Mouse (Mus musculus) forebrain, embryonic 13.5 days (tissue): ENCODE results near the gene Fam214a. TPM values are rescaled to one million over a fixed set of nuclear protein-coding genes. Genes with fewer than 3 reads are reported as not detected.

Source experiments
- ATAC-seq: fragments of 200-750 bp; cut with Nextera tagmentation; 2 replicates; pipeline ENCODE4 v1.8.0; 2017
- H3K27ac ChIP-seq: fragments of 300-500 bp; sonication (generic); 2 replicates; pipeline ENCODE4 v1.5.1; 2015; ENCODE audit warnings: inconsistent platforms, mild to moderate bottlenecking, moderate library complexity
- H3K27me3 ChIP-seq: fragments of 300-500 bp; sonication (generic); 2 replicates; pipeline ENCODE4 v1.6.1; 2015; ENCODE audit warnings: mild to moderate bottlenecking, inconsistent platforms
- H3K36me3 ChIP-seq: fragments of 300-500 bp; sonication (generic); 2 replicates; pipeline ENCODE4 v1.6.1; 2015; ENCODE audit warnings: mild to moderate bottlenecking, inconsistent platforms; ENCODE audit not compliant: poor library complexity, severe bottlenecking
- H3K4me1 ChIP-seq: fragments of 300-500 bp; sonication (generic); 2 replicates; pipeline ENCODE4 v1.6.1; 2015; ENCODE audit warnings: inconsistent platforms
- H3K4me2 ChIP-seq: fragments of 300-500 bp; sonication (generic); 2 replicates; pipeline ENCODE4 v1.6.1; 2015; ENCODE audit warnings: inconsistent platforms, mild to moderate bottlenecking, moderate library complexity
- H3K4me3 ChIP-seq: fragments of 300-500 bp; sonication (generic); 2 replicates; pipeline ENCODE4 v1.5.1; 2015; ENCODE audit warnings: mild to moderate bottlenecking, inconsistent platforms
- H3K9ac ChIP-seq: fragments of 300-500 bp; sonication (generic); 2 replicates; pipeline ENCODE4 v1.6.1; 2015; ENCODE audit warnings: mild to moderate bottlenecking, inconsistent platforms
- H3K9me3 ChIP-seq: fragments of 300-500 bp; sonication (generic); replicated peaks from 2 replicates; pipeline ENCODE4 v1.6.1; 2016; ENCODE audit warnings: inconsistent platforms
- WGBS: fragments of 180-500 bp; shearing (Covaris S2); methylation state at CpG from one replicate; pipeline ENCODE4 v1.1.7; 2015; 5-methylcytosine and 5-hydroxymethylcytosine counted together
- polyA plus RNA-seq: library from polyadenylated mRNA; unstranded; fragments of >200 nt; fragmentation: Nextera tagmentation; extraction: Ambion mirVana; gene quantifications from 2 replicates; pipeline ENCODE4 v1.2.1, GENCODE M21; 2015

The Fam214a gene
- polyA plus RNA-seq, 1 experiment from 2014 or later: 25.7 TPM

- H3K9ac ChIP-seq: no peak overlapping the region
- WGBS: 94% methylated on average over 3 of the region's 3 CpGs
- no peak overlapping the region for H3K4me3 ChIP-seq
- peaks cover 63% of the 10 kb centered on the region for H3K36me3 ChIP-seq
- H3K4me1 ChIP-seq: no peaks in the 10 kb centered on the region
- no peaks in the 10 kb centered on the region for H3K27me3 ChIP-seq
- no peak for ATAC-seq
- no peak overlapping the region for H3K4me2 ChIP-seq
- H3K27ac ChIP-seq: no peak overlapping the region
- H3K9me3 ChIP-seq: no peaks in the 10 kb centered on the region
Measured at GRCm38 (mm10) chr9:75019592-75019991, 66.9 kb downstream of the Fam214a start.

DNA sequence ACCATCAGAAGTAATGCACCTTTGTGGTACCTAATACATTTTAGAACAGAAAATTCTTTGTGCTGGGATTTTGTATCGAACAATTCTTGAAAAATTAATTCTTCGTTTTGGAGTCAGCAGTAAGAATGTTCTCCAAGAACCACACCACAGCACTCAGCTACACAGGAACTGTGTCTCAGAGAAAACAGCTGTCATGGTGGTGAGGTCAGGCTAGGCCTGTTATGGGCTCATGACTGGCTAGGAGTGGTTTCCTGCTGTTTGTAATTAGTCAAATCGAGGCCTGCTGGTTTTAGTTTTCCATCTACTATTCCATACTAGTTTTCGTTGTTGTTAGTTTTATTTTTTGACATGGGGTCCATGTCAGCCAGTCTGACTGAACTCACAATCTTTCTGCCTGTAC, 67.9 kb downstream of the Fam214a start:
- Histone ChIP-seq H3K4me1 (no peaks in the 10 kb centered on the region), H3K9me3 (no peaks in the 10 kb centered on the region), H3K27me3 (no peaks in the 10 kb centered on the region), H3K27ac (no peak overlapping the region), H3K4me2 (no peak overlapping the region), H3K9ac (no peak overlapping the region), H3K4me3 (no peak overlapping the region), H3K36me3 (peaks cover 58% of the 10 kb centered on the region)
- 85% methylated on average over 4 of the region's 4 CpGs for WGBS
- no peak for ATAC-seq

GRCm38 (mm10) chr9:75022546-75022945, 69.9 kb downstream of the Fam214a start:
- 91% methylated on average over 7 of the region's 7 CpGs for WGBS
- Histone ChIP-seq H3K36me3 (peaks cover 60% of the 10 kb centered on the region), H3K9me3 (no peaks in the 10 kb centered on the region), H3K27me3 (no peaks in the 10 kb centered on the region), H3K9ac (no peak overlapping the region), H3K4me2 (no peak overlapping the region), H3K4me1 (no peaks in the 10 kb centered on the region), H3K27ac (no peak overlapping the region), H3K4me3 (no peak overlapping the region)
- no peak for ATAC-seq

DNA sequence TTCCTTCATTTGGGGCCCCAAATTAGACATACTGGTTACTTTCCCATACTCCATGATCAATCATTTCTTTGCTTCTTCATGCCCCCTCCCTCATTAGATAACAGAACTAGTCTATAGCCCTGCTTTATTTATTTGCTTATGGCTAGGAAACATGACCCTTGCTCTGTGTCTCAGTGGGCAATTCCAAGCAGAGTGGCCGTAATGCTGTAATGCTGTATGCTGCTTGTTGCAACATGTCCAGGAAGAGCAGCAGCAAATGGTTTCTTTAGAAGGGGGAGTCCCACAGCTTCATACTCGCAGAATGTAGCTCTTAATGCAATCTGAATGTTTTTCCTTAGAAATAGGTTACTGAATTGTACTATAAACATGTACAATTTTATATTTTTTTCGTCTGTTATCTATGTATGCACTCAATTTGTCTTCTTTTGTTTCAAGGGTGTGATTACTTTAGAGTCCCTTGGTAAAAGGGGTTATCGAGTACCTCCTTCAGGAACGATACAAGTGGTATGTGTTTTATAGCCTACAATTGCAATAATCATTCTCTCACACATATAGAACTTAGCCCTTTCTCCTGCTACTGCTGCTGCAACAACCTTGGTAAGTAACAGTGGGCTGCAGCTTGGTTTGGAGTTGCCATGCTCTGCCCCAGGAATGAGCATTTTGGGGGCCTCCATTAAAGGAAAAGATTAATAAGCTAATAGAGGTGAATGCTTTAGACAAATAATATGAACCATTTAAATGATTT, 70.6 kb downstream of the Fam214a start:
- 89% methylated on average over 5 of the region's 5 CpGs for WGBS
- H3K27ac ChIP-seq: no peak overlapping the region
- no peak overlapping the region for H3K4me3 ChIP-seq
- no peak for ATAC-seq
- no peaks in the 10 kb centered on the region for H3K4me1 ChIP-seq
- no peak overlapping the region for H3K9ac ChIP-seq
- H3K36me3 ChIP-seq: peaks cover 61% of the 10 kb centered on the region
- no peaks in the 10 kb centered on the region for H3K27me3 ChIP-seq
- H3K4me2 ChIP-seq: no peak overlapping the region
- no peaks in the 10 kb centered on the region for H3K9me3 ChIP-seq

- Histone ChIP-seq H3K36me3 (peaks cover 57% of the 10 kb centered on the region), H3K9me3 (no peaks in the 10 kb centered on the region), H3K9ac (no peak overlapping the region), H3K27me3 (no peaks in the 10 kb centered on the region), H3K4me1 (no peaks in the 10 kb centered on the region), H3K27ac (no peak overlapping the region), H3K4me3 (no peak overlapping the region), H3K4me2 (no peak overlapping the region)
- WGBS: 65% methylated on average over 7 of the region's 7 CpGs
- ATAC-seq: no peak
Measured at GRCm38 (mm10) chr9:75024089-75024488, 71.4 kb downstream of the Fam214a start.

GRCm38 (mm10) chr9:75025689-75026088, 73.0 kb downstream of the Fam214a start:
- Histone ChIP-seq H3K4me1 (no peaks in the 10 kb centered on the region), H3K27me3 (no peaks in the 10 kb centered on the region), H3K36me3 (peaks cover 52% of the 10 kb centered on the region), H3K9me3 (no peaks in the 10 kb centered on the region), H3K4me2 (no peak overlapping the region), H3K9ac (no peak overlapping the region), H3K27ac (no peak overlapping the region), H3K4me3 (no peak overlapping the region)
- 0 out of 2 replicates have a peak, but pooled peaks have one; percentile 21 for ATAC-seq
- 67% methylated on average over 6 of the region's 6 CpGs for WGBS

- no peak for ATAC-seq
Measured at GRCm38 (mm10) chr9:75032408-75032807, 79.7 kb downstream of the Fam214a start.

GRCm38 (mm10) chr9:75033141-75033540, 80.5 kb downstream of the Fam214a start:
- no peak overlapping the region for H3K27ac ChIP-seq
- H3K27me3 ChIP-seq: no peaks in the 10 kb centered on the region
- no peaks in the 10 kb centered on the region for H3K4me1 ChIP-seq
- H3K36me3 ChIP-seq: peaks cover 17% of the 10 kb centered on the region
- WGBS: 50% methylated on average over 7 of the region's 7 CpGs
- no peaks in the 10 kb centered on the region for H3K9me3 ChIP-seq
- no peak overlapping the region for H3K4me2 ChIP-seq
- no peak overlapping the region for H3K4me3 ChIP-seq
- no peak overlapping the region for H3K9ac ChIP-seq
- ATAC-seq: no peak

More at GRCm38 (mm10) chr9:75032408-75032807, 79.7 kb downstream of the Fam214a start:
- Histone ChIP-seq H3K4me3 (no peak overlapping the region), H3K27me3 (no peaks in the 10 kb centered on the region), H3K9me3 (no peaks in the 10 kb centered on the region), H3K4me1 (no peaks in the 10 kb centered on the region), H3K4me2 (no peak overlapping the region), H3K36me3 (peaks cover 22% of the 10 kb centered on the region), H3K27ac (no peak overlapping the region), H3K9ac (no peak overlapping the region)
- WGBS: 89% methylated on average over 1 of the region's 1 CpGs

DNA sequence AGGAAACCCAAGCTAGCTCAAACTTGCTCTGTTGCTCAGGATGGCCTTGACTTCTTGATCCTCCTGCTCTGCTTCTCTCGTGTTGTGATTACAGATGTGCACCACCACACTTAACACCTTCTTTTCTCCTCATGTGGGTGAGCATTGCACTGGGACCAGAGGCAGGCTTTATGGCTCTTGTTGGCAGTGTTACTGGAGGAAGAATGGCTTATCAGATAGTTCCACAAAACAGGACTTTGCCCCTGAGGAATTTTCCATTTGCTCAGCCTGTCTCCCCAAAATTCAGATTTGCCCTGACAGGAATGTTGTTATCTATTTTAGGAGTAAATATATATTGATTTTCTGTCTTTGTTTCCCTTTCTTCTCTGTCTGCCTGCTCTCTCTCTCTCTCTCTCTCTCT, 82.0 kb downstream of the Fam214a start:
- Histone ChIP-seq H3K36me3 (peaks cover 13% of the 10 kb centered on the region), H3K4me1 (peaks cover 13% of the 10 kb centered on the region), H3K9me3 (no peaks in the 10 kb centered on the region), H3K4me3 (no peak overlapping the region), H3K9ac (no peak overlapping the region), H3K27ac (no peak overlapping the region), H3K27me3 (no peaks in the 10 kb centered on the region), H3K4me2 (no peak overlapping the region)
- 73% methylated on average over 1 of the region's 1 CpGs for WGBS
- ATAC-seq: no peak

DNA sequence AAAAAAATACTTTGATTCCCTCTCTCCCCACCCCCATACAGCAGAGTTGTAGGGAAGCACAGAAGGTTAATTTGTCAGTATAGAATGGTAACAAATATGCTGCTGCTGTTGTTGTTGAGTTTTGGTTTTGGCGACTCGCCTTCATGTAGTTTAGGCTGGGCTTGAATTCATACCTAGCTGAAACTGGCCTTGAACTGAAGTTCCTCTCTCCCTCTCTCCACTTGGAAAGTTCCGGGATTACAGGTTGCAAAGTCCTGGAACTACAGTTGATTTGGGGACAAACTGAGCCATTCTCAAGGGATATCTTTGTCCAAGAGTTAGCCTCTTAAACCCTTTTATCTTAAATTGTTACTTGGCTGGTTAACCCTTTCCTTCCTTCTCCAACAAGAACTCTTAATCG, 83.3 kb downstream of the Fam214a start:
- WGBS: 78% methylated on average over 4 of the region's 4 CpGs
- Histone ChIP-seq H3K9me3 (no peaks in the 10 kb centered on the region), H3K4me2 (no peak overlapping the region), H3K36me3 (peaks cover 5% of the 10 kb centered on the region), H3K4me3 (no peak overlapping the region), H3K27me3 (no peaks in the 10 kb centered on the region), H3K4me1 (peaks cover 20% of the 10 kb centered on the region), H3K27ac (no peak overlapping the region), H3K9ac (no peak overlapping the region)
- no peak for ATAC-seq

DNA sequence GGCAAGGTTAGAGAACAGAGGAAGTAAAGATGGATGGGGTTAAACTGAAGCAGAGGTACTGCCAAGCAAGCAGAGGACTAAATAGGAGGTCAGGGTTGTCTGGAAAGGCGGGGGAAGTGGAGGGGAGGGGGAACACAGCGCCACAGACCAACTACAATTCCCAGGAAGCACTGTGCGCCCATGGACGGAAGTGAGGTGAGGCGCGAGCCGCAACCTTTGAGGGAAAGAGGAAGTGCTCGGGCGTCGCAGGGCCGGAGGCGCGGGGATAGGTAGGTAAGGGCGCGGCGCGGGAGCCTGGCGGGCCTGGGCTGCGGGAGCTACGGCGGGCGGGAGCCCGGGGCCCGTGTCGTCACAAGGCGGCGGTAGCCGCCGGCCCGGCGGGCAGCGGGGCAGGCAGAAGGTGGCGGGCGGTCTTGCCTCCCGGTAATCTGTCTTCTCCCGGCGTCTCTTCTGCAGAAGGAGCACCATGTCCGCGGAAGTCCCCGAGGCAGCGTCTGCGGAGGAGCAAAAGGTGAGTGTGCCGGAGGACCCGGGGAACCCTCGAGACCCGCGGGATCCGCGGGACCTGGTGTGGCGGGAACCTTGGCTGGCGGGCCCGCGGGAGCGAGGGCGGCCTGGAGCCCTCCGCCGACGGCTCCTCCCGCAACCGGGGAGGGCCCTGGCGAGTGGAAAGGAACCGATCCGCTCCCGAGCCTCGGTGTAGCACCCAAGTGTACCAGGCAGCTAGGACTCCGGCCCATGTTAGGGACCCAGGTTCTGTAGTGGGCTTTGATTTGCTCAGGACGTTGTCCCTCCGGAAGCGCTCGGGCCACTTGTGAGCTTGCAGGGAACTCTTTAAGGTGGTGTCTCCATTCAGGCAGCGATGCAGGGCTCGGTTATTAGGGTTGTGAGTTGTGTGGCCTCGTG, 85.0 kb downstream of the Fam214a start, which contains the start of gene Arpp19:
Gene Arpp19, plus strand, starts transcription at position 164 of the 906 bp plus-strand sequence.
- under 1% methylated on average over 72 of the region's 73 CpGs for WGBS

GRCm38 (mm10) chr9:75038357-75038688, 85.6 kb downstream of the Fam214a start:
- Histone ChIP-seq H3K4me1 (peaks cover 20% of the 10 kb centered on the region), H3K9me3 (no peaks in the 10 kb centered on the region), H3K27ac (0 out of 2 replicates have a peak overlapping the region, but pooled peaks have one; percentile 70), H3K4me3 (peak overlapping the region; percentile 96), H3K9ac (peak overlapping the region; percentile 95), H3K4me2 (peak overlapping the region; percentile 82), H3K27me3 (no peaks in the 10 kb centered on the region), H3K36me3 (peaks cover 10% of the 10 kb centered on the region; the same call in 1 of the 2 replicates)
- ATAC-seq: no peak
- WGBS: 2% methylated on average over 10 of the region's 10 CpGs

More for the DNA sequence above, 85.0 kb downstream of the Fam214a start, which contains the start of gene Arpp19:
- H3K27ac ChIP-seq: peak within 1 kb of the TSS; percentile 70
- peaks cover 20% of the 10 kb centered on the region for H3K4me1 ChIP-seq
- ATAC-seq: peak; percentile 98
- peak within 1 kb of the TSS; percentile 82 for H3K4me2 ChIP-seq
- no peaks in the 10 kb centered on the region for H3K27me3 ChIP-seq
- peak within 1 kb of the TSS; percentile 95 for H3K9ac ChIP-seq
- H3K9me3 ChIP-seq: no peaks in the 10 kb centered on the region
- H3K36me3 ChIP-seq: peaks cover 4% of the 10 kb centered on the region; the same call in 1 of the 2 replicates
- peak within 1 kb of the TSS; percentile 96 for H3K4me3 ChIP-seq
